Mouse (Mus musculus) liver, postnatal 0 days (tissue): ENCODE results near the gene Ambra1.

Experiments
- CTCF ChIP-seq: sonication (generic); IDR thresholded peaks from 2 replicates; pipeline ENCODE4 v1.5.1; 2016; ENCODE audit warnings: antibody characterized with exemption, low read depth
- EP300 ChIP-seq: IDR thresholded peaks from 2 replicates; pipeline ENCODE4 v1.6.1; 2016; ENCODE audit warnings: antibody characterized with exemption, low read depth, mild to moderate bottlenecking

- TF ChIP-seq CTCF (no peak), EP300 (no peak)
Observed at GRCm38 (mm10) chr2:91816741-91817140, 86.8 kb downstream of the Ambra1 start.
